Mouse (Mus musculus) T-helper 17 cell (primary cell): ENCODE results near the gene St3gal3.

Source experiments
- in situ Hi-C, 2 experiments: fragments of 300-600 bp; cut with MboI, MseI; formaldehyde crosslinking; loops; 1 replicate in 1 of 2; 2 replicates in 1 of 2; pipeline ENCODE4 v1.15.1; 2025; ENCODE audit warnings: high pct_unique_total_duplicates in 2 of 2

The St3gal3 gene

GRCm38 (mm10) chr4:117928699-117929241 lies 205.9 kb downstream of the St3gal3 start:
- in situ Hi-C loops, result no loop called here

GRCm38 (mm10) chr4:117928234-117928633 lies 206.5 kb downstream of the St3gal3 start:
- in situ Hi-C loops, result no loop called here

DNA sequence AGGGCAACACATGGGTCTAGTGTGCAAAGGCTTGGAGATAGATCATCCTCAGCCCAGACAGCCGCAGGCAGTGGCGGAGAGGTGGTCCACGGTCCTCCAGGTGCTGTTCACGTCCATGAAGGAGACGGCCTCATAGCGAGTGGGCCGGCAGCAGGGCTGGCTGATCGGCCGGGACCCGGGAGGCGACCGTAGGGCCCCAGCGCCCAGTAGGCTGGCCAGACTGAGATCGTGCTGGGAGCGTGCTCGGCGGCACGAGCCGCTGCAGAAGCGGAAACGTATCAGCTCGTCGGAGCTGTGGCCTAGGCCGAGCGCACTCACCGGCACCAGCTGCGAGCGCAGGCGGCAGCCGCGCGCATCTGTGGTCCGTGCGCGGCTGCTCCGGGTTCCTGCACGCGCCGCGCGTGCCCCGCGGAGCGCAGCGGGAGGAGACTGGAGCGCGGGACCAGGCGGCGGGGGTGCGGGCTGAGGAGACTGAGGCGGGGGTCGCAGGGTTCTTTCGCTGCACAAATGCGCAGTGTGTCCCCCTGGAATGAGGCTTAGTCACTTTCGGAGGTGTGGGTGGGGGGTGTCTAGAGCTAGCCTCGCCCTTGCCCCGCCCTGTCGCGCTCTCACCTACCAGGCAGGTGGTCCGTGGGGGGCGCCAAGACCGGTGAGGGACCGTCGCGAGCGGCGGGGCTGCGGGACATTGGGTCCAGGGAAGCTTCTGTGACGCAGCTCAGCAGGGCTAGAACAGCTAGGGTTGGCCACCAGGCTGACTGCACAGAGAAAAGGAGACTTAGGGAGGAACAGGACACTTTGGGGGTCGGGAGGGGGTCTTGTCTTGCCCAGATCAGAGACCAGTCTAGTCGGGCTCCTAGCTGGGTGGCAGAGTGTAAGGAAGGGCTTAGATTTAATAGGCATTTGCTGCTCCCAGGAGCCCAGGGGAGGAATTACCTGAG lies 207.9 kb downstream of the St3gal3 start:
- in situ Hi-C loops, result no loop called here

GRCm38 (mm10) chr4:117924916-117925315 lies 209.8 kb downstream of the St3gal3 start:
- in situ Hi-C loops, result no loop called here

GRCm38 (mm10) chr4:117923450-117923849 lies 211.3 kb downstream of the St3gal3 start:
- in situ Hi-C loops, result no loop called here

DNA sequence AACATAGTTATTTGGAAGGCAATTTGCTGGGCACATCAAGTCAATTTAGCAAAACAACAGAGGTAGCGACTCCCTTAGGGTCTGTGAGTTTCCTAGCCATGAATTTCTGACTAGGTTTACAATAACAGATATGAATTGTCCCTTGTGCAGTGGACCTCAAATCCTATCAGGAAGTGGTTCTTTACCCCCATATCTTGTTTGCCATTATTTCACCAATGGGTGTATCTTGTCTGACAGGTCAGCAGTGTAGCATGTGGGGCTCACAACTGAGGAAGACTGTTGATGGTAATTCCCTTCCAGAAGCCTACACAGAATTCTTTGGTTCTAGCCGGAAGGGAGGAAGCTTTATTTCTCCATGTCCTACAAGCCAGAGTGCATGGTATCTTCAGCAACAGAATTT lies 213.4 kb downstream of the St3gal3 start:
- in situ Hi-C loops, result no loop called here

GRCm38 (mm10) chr4:117918762-117919161 lies 216.0 kb downstream of the St3gal3 start:
- in situ Hi-C loops, result loop anchor here in 1 of 2 experiments (10.0 kb wide), 1 partner anchor 516 kb away; the partner anchor contains the start of gene Cdc20

GRCm38 (mm10) chr4:117918261-117918660 lies 216.5 kb downstream of the St3gal3 start:
- in situ Hi-C loops, result loop anchor here in 1 of 2 experiments (10.0 kb wide), 1 partner anchor 517 kb away; the partner anchor contains the start of gene Cdc20

DNA sequence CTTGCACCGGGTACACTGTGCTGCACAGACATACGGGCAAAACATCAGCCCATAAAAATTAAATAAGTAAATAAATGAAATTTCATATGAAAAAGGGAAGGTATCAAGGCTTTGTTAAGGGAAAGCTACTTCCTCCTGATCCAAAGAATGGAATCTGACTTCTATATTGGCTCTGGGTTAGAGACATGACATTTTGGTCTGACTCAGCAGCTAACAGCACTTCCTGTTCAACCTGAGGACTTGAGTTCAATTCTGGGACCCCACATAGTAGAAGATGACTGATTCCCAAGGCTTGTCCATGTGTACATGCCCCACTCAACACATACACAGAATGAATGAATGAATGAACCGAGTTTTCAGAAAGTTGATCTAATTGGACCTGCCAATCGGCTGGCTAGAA lies 216.9 kb downstream of the St3gal3 start:
- in situ Hi-C loops, result loop anchor here in 1 of 2 experiments (10.0 kb wide), 1 partner anchor 517 kb away; the partner anchor contains the start of gene Cdc20

DNA sequence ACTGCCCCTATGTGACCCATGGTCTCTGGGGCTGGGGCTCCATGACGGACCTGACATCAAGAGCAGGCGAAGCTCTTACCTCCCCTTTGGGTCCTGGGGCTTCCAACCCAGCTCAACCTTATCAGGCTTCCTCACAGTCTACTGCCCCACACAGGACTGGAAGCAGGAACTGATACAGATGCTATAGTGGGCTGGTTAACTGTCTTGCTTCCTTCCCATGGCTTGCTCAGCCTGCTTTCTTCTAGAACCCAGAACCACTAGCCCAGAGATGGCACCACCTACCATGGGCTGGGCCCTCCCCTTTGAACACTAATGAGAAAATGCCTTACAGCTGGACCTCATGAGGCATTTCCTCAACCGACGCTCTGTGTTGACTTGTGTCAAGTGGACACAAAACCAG lies 217.3 kb downstream of the St3gal3 start:
- in situ Hi-C loops, result loop anchor here in 1 of 2 experiments (10.0 kb wide), 1 partner anchor 517 kb away; the partner anchor contains the start of gene Cdc20

- in situ Hi-C loops, result loop anchor here in 1 of 2 experiments (10.0 kb wide), 1 partner anchor 518 kb away; the partner anchor contains the start of gene Cdc20
These were observed 218.3 kb downstream of the St3gal3 start for GRCm38 (mm10) chr4:117916386-117916785.

GRCm38 (mm10) chr4:117915489-117916105 lies 219.1 kb downstream of the St3gal3 start:
- in situ Hi-C loops, result loop anchor here in 1 of 2 experiments (10.0 kb wide), 1 partner anchor 519 kb away; the partner anchor contains the start of gene Cdc20

GRCm38 (mm10) chr4:117914591-117915442 lies 219.9 kb downstream of the St3gal3 start, which contains the start of gene Ipo13:
TSS of gene Ipo13 (minus strand) at chr4:117914999.
- in situ Hi-C loops, result loop anchor here in 1 of 2 experiments (5.0 to 10.0 kb wide), 3 partner anchors 172 to 520 kb away; partner anchors contain the start of gene Cdc20

GRCm38 (mm10) chr4:117914031-117914430 lies 220.7 kb downstream of the St3gal3 start:
- in situ Hi-C loops, result loop anchor here in 1 of 2 experiments (5.0 to 10.0 kb wide), 3 partner anchors 173 to 521 kb away; partner anchors contain the start of gene Cdc20

DNA sequence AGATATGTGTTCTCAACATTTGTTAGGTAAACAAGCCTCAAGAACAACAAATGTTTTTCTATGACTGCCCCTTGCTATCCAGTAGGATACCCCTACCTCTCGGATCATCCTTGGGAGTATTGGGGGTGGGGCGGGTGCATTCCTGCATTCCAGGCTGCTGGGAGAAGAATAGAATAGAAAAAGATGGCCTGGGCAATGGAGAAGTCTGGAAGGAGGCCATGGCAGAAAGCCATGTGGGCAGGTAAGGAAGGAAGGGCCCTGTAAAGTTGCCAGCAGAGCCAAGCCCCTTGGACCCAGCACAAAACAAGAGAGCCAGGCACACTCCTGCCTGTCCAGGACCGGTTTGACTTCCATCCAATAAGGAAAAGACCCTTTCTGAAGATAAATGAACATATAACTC lies 221.3 kb downstream of the St3gal3 start:
- in situ Hi-C loops, result loop anchor here in 1 of 2 experiments (5.0 to 10.0 kb wide), 3 partner anchors 174 to 521 kb away; partner anchors contain the start of gene Cdc20

GRCm38 (mm10) chr4:117912685-117913273 lies 221.9 kb downstream of the St3gal3 start:
- in situ Hi-C loops, result loop anchor here in 1 of 2 experiments (5.0 to 10.0 kb wide), 3 partner anchors 175 to 522 kb away; partner anchors contain the start of gene Cdc20

- in situ Hi-C loops, result loop anchor here in 1 of 2 experiments (5.0 to 10.0 kb wide), 3 partner anchors 175 to 523 kb away; partner anchors contain the start of gene Cdc20
These were observed 222.6 kb downstream of the St3gal3 start for GRCm38 (mm10) chr4:117912131-117912561.

DNA sequence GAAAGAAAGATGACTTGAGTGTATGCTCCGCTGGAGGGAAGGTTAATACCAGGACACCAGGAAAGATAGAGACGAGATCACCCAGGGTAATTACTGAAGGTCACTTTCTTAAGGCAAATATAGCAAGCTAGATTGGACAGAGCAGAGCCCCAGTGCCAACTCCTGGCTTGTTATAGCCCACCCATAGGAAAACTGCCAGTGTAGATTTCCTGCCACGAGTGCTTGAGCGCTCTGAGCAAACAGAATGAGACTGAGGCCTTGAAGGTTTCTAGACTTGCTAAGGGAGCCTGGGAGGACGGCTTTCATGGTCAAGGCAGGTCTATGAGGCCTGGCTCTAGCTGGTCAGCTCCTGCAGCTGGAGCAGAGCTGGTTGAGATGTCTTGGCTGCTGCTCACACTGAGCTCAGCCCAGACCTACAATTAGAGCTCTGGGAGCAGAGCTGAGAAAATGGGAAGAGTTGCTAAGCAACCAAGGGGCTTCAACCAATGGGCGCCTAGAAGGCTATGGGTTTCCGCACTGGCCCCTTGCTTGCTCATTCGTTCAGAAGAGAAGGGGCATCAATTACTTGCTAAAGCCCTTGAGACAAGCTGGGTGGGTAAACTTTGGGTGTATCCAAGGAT lies 225.8 kb downstream of the St3gal3 start:
- in situ Hi-C loops, result no loop called here

DNA sequence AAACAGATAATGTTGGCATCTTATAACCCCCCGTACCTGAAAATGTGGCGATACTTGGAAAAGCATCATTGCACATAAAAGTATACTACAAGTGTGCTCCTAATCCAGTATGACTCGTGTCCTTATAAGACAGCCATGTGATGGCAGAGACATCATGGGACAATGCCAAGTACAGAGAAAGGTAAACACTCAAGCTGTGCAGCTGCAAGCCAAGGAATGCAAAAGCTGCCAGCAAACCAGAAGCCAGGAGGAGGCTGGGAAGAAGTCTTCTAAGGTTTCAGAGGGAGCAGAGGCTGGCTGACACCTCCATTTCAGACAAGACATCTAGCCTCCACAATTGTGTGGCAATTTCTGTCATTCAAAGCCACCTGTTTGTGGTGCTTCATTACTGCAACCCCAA lies 228.5 kb downstream of the St3gal3 start:
- in situ Hi-C loops, result no loop called here
